Mouse (Mus musculus): ENCODE data around the gene Ptprg.

DNA sequence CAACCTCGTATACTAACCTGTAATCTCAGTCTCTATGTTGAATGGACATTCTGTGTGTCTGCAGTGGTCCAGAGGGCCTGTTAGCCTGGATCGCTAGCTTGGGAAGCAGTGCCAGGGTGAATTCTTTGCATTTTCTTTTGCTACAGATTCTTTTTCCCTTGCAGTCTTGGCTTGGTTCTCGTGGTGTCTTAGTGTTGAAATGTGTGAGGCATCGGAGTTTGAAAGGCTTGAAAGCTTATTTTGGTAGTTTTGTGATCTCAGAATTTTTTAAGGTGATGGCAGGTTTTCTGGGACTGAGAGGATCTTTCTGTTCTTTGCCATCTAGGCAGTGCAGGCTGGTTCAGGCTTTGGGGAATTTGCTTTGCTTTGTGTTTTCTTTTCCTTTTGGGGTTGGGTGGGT is 124.9 kb downstream of the Ptprg start:
- TF ChIP-seq CTCF (IDR thresholded peaks at IDR 0.05; ENCODE audit: borderline replicate concordance, insufficient read depth, low read length) (no peak), POLR2A (IDR thresholded peaks at IDR 0.05; ENCODE audit: low read depth, low read length) (no peak)

Measured in embryonic fibroblast, embryonic 13.5 days (primary cell).